Mouse (Mus musculus) liver, adult 10 weeks (tissue): ENCODE results near the gene Taar6. TPM values are rescaled to one million over a fixed set of nuclear protein-coding genes. Genes with fewer than 3 reads are reported as not detected.

Experiments
- polyA plus RNA-seq: library from polyadenylated mRNA; stranded (reverse); fragments of 350-450 nt; fragmentation: Illumina TruSeq; extraction: RNeasy Lipid Tissue Mini Kit (QIAGEN cat#74804); gene quantifications from one replicate; pipeline ENCODE4 v1.2.3, GENCODE M21; 2014; ENCODE audit warnings: low read depth, low replicate concordance

Gene Taar6
- polyA plus RNA-seq = not detected

GRCm38 (mm10) chr10:23985546-23985945, at the start of gene Taar6:
Gene Taar6, minus strand, starts transcription at chr10:23985646.

GRCm38 (mm10) chr10:24026922-24027321, 41.5 kb upstream of the Taar6 start, which contains the start of gene Taar7d:
Gene Taar7d, plus strand, starts transcription at chr10:24027222.

GRCm38 (mm10) chr10:23999639-24000038, 14.2 kb upstream of the Taar6 start, which contains the start of gene Taar7b:
Gene Taar7b, plus strand, starts transcription at chr10:23999939.

GRCm38 (mm10) chr10:23993381-23993780, 7.9 kb upstream of the Taar6 start, which contains the start of gene Taar7a:
Gene Taar7a, minus strand, starts transcription at chr10:23993481.

GRCm38 (mm10) chr10:23970656-23971165, 14.7 kb downstream of the Taar6 start, which contains the start of gene Taar5:
Gene Taar5, plus strand, starts transcription at chr10:23970706.

GRCm38 (mm10) chr10:23960444-23960915, 25.0 kb downstream of the Taar6 start, which contains the start of gene Taar4:
Gene Taar4, plus strand, starts transcription at chr10:23960494.

GRCm38 (mm10) chr10:23949508-23950005, 35.9 kb downstream of the Taar6 start, which contains the start of gene Taar3:
Gene Taar3, plus strand, starts transcription at chr10:23949558.

DNA sequence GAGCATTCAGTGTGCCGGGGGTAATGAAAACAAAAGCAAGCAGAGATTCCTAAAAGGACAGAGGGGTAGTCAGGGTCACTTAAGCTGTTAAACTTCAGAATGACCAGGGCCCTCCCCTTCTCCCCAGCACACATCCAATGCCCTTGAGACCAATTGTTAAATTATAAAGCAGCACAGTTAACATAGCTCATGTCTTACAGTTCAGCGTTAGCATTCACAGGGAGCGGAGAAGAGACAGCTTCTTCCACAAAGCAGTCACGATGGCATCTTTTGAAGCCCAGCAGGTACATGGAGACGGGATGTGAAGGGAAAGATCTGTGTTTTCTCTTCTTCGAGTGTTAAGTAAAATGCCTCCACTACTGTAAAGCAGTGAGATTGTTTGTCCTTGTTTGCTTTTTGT, 47.1 kb downstream of the Taar6 start, which contains the start of gene Taar2:
Taar2 (plus strand) TSS at position 261 of the 400 bp plus-strand sequence.

Other genes starting within 250 kb of the Taar6 start
- 168 TPM for gene Rps12, start 198.4 kb downstream of the Taar6 start, polyA plus RNA-seq
- 4.2 TPM for gene Slc18b1, start 188.7 kb downstream of the Taar6 start, polyA plus RNA-seq
- 96.8 TPM for gene Vnn3, start 134.2 kb downstream of the Taar6 start, polyA plus RNA-seq
- gene Vnn1, start 91.0 kb downstream of the Taar6 start, polyA plus RNA-seq = 114 TPM
- not detected for gene Taar1, start 65.3 kb downstream of the Taar6 start, polyA plus RNA-seq
- gene Taar2, start 47.1 kb downstream of the Taar6 start, polyA plus RNA-seq = not detected
- gene Taar3, start 36.1 kb downstream of the Taar6 start, polyA plus RNA-seq = not detected
- gene Taar4, start 25.2 kb downstream of the Taar6 start, polyA plus RNA-seq = not detected
- not detected for gene Taar5, start 14.9 kb downstream of the Taar6 start, polyA plus RNA-seq
- gene Taar7a, start 7.8 kb upstream of the Taar6 start, polyA plus RNA-seq = not detected
- gene Taar7b, start 14.3 kb upstream of the Taar6 start, polyA plus RNA-seq = not detected
- not detected for gene Taar7d, start 41.6 kb upstream of the Taar6 start, polyA plus RNA-seq
- not detected for gene Taar7e, start 52.0 kb upstream of the Taar6 start, polyA plus RNA-seq
- gene Taar7f, start 63.9 kb upstream of the Taar6 start, polyA plus RNA-seq = not detected
- not detected for gene Taar8a, start 90.9 kb upstream of the Taar6 start, polyA plus RNA-seq
- gene Taar8b, start 106.6 kb upstream of the Taar6 start, polyA plus RNA-seq = not detected
- not detected for gene Taar8c, start 116.3 kb upstream of the Taar6 start, polyA plus RNA-seq
- gene Taar9, start 123.9 kb upstream of the Taar6 start, polyA plus RNA-seq = not detected
- gene Stx7, start 163.7 kb upstream of the Taar6 start, polyA plus RNA-seq = 36.6 TPM
- not detected for gene Moxd1, start 237.9 kb upstream of the Taar6 start, polyA plus RNA-seq